Mouse (Mus musculus) splenic B cell, adult 2 months (primary cell): ENCODE measurements at regions not wholly inside any gene's neighbourhood (a gene's known extent, or its start where the extent isn't known, plus 50 kb on each side); places are given as distances from the start of the nearest gene placed in this dataset.

Source experiments
- DNase-seq: peaks from one replicate; pipeline ENCODE4 v3.0.0-alpha.2; 2011; ENCODE audit warnings: low read depth, low spot score
- H3K27me3 ChIP-seq: 2 replicates; pipeline ENCODE4 v1.6.1; 2012; ENCODE audit warnings: mild to moderate bottlenecking, low read length, moderate library complexity, mixed read lengths; ENCODE audit not compliant: control insufficient read depth, poor library complexity, insufficient read depth, severe bottlenecking
- H3K36me3 ChIP-seq: 2 replicates; pipeline ENCODE4 v1.6.1; 2012; ENCODE audit warnings: mild to moderate bottlenecking, low read length, moderate library complexity, mixed read lengths; ENCODE audit not compliant: control insufficient read depth, poor library complexity, insufficient read depth, severe bottlenecking

- Histone ChIP-seq H3K27me3 (no peaks in the 10 kb centered on the region), H3K36me3 (no peaks in the 10 kb centered on the region)
- DNase-seq: no peak
Observed at GRCm38 (mm10) chr15:67545745-67546144, 1045.0 kb upstream of the Lrrc6 start.

GRCm38 (mm10) chr15:67513722-67514121 lies 1013.0 kb upstream of the Lrrc6 start:
- no peak for DNase-seq
- no peaks in the 10 kb centered on the region for H3K27me3 ChIP-seq
- H3K36me3 ChIP-seq: no peaks in the 10 kb centered on the region

- Histone ChIP-seq H3K36me3 (no peaks in the 10 kb centered on the region), H3K27me3 (no peaks in the 10 kb centered on the region)
- no peak for DNase-seq
Observed at GRCm38 (mm10) chr15:67495001-67495658, 994.4 kb upstream of the Lrrc6 start.

- H3K36me3 ChIP-seq: no peaks in the 10 kb centered on the region
- no peak for DNase-seq
- no peaks in the 10 kb centered on the region for H3K27me3 ChIP-seq
Observed at GRCm38 (mm10) chr15:67481733-67482132, 981.0 kb upstream of the Lrrc6 start.

GRCm38 (mm10) chr15:67474325-67474724 lies 973.6 kb upstream of the Lrrc6 start:
- Histone ChIP-seq H3K27me3 (no peaks in the 10 kb centered on the region), H3K36me3 (no peaks in the 10 kb centered on the region)
- no peak for DNase-seq

GRCm38 (mm10) chr15:67472979-67473378 lies 972.3 kb upstream of the Lrrc6 start:
- no peak for DNase-seq
- no peaks in the 10 kb centered on the region for H3K27me3 ChIP-seq
- no peaks in the 10 kb centered on the region for H3K36me3 ChIP-seq

- Histone ChIP-seq H3K36me3 (no peaks in the 10 kb centered on the region), H3K27me3 (no peaks in the 10 kb centered on the region)
- no peak for DNase-seq
Observed at GRCm38 (mm10) chr15:67471283-67471682, 970.6 kb upstream of the Lrrc6 start.

- Histone ChIP-seq H3K36me3 (no peaks in the 10 kb centered on the region), H3K27me3 (no peaks in the 10 kb centered on the region)
- no peak for DNase-seq
Observed at GRCm38 (mm10) chr15:67470036-67470435, 969.3 kb upstream of the Lrrc6 start.

GRCm38 (mm10) chr15:67467404-67468345 lies 967.0 kb upstream of the Lrrc6 start:
- Histone ChIP-seq H3K27me3 (no peaks in the 10 kb centered on the region), H3K36me3 (no peaks in the 10 kb centered on the region)
- no peak for DNase-seq

GRCm38 (mm10) chr15:67462863-67463262 lies 962.2 kb upstream of the Lrrc6 start:
- Histone ChIP-seq H3K36me3 (no peaks in the 10 kb centered on the region), H3K27me3 (no peaks in the 10 kb centered on the region)
- DNase-seq: no peak

GRCm38 (mm10) chr15:67460384-67460783 lies 959.7 kb upstream of the Lrrc6 start:
- Histone ChIP-seq H3K27me3 (no peaks in the 10 kb centered on the region), H3K36me3 (no peaks in the 10 kb centered on the region)
- DNase-seq: no peak

- DNase-seq: peak; percentile 82
- Histone ChIP-seq H3K27me3 (no peaks in the 10 kb centered on the region), H3K36me3 (no peaks in the 10 kb centered on the region)
Observed at GRCm38 (mm10) chr15:67434284-67434683, 933.6 kb upstream of the Lrrc6 start.

- no peaks in the 10 kb centered on the region for H3K36me3 ChIP-seq
- no peak for DNase-seq
- H3K27me3 ChIP-seq: no peaks in the 10 kb centered on the region
Observed at GRCm38 (mm10) chr15:67423922-67424321, 923.2 kb upstream of the Lrrc6 start.

- Histone ChIP-seq H3K27me3 (no peaks in the 10 kb centered on the region), H3K36me3 (no peaks in the 10 kb centered on the region)
- DNase-seq: no peak
Observed at GRCm38 (mm10) chr15:67422277-67422953, 921.7 kb upstream of the Lrrc6 start.

GRCm38 (mm10) chr15:67420776-67421175 lies 920.1 kb upstream of the Lrrc6 start:
- H3K36me3 ChIP-seq: no peaks in the 10 kb centered on the region
- H3K27me3 ChIP-seq: no peaks in the 10 kb centered on the region
- no peak for DNase-seq
